Mouse (Mus musculus): ENCODE data around the gene Dlgap4.

- TF ChIP-seq POLR2A (IDR thresholded peaks at IDR 0.05; ENCODE audit: borderline replicate concordance, extremely low read depth, low read depth, low read length) (no peak), CTCF (IDR thresholded peaks at IDR 0.05; ENCODE audit: insufficient read depth, low read length) (peak; percentile 98)
These were observed 92.0 kb downstream of the Dlgap4 start for GRCm38 (mm10) chr2:156705473-156705872.

All from lung, adult 2 months (tissue).